Mouse (Mus musculus) ES-CJ7 (cell line): Measurements from ENCODE around the gene Micall1.

Experiments
- DNase-seq: peaks from one replicate; pipeline ENCODE4 v3.0.0; 2011; ENCODE audit warnings: low read depth, low spot score

Micall1 gene

GRCm38 (mm10) chr15:79108421-79109320 lies at the start of gene Micall1:
Gene Micall1 (plus strand): TSS chr15:79108898.
- peak; percentile 50 for DNase-seq

GRCm38 (mm10) chr15:79060887-79061565 lies 47.7 kb upstream of the Micall1 start:
- DNase-seq: no peak

GRCm38 (mm10) chr15:79062376-79063159 lies 46.1 kb upstream of the Micall1 start, which contains the start of gene Ankrd54:
Gene Ankrd54 (minus strand): TSS chr15:79062893.
- peak; percentile 100 for DNase-seq

- DNase-seq: no peak
These were observed 45.4 kb upstream of the Micall1 start for GRCm38 (mm10) chr15:79063160-79063740.

DNA sequence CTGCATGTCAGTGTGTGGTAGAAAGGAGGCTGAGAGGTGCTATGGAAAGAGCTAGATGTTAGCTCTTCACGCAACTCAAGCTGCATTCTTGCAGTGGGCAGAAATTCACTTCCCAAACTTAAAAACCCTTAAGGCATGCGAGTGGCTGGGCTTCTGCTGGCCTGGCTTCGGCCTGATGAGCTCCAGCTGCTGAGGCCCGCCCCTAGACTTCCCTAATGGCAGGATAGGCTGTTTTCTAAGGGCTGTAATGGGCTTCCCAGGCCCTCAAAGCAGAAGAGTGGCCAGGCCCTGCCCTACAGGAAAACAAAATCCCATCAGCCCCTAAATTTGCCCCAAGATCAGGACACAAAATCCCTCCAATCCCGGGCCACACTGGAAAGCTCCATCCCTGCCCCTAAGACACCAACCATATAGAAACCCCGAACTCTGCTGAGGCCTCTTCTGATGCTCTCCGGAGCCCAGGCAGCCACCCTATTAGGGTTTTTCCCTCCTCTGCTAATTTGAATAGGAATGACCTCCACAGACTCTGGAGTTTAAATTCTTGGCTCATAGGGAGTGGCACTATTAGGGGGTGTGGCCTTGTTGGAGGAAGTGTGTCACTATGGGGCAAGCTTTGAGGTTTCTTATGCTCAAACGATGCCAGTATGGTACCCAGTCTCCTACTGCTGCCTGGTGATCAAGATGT lies 43.5 kb upstream of the Micall1 start:
- DNase-seq: no peak

DNA sequence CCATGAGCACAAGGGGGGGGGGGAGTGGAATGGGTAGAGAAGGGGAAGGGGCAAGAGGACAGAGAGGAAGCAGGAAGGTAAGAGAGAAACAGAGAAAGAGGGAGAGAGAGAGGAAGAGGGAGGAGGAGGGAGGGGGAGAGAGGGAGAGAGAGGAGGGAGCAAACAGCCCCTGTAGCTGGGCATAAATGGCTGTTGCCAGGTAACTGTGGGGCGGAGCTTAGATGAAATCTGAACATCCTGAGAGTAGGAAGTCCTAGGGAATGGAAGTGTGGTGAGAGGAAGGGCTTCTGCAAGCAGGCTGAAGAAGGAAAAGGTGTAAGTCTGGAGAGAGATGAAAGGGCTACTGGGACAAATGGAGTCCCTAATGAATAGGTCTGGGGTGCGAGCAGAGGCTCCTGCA lies 42.4 kb upstream of the Micall1 start:
- DNase-seq: no peak

DNA sequence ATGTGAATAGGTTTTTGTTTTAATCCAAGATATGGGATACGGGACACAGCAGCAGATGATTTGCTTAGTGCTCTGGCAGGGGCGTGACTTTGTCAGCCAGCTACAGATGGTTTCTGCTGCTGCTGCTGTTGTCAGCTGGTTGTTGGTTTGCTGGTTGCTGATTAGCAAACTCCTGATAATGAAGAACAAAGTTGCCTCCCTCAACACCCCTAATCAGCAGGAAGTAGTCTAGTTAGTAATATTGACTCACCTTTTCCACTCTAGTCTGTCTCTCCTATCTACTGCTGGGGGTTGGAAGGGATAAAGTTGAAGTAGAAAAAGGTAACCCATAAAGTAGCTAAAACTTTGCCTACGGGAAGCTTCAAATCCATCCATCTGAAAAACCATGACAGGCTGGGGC lies 41.1 kb upstream of the Micall1 start:
- no peak for DNase-seq

DNA sequence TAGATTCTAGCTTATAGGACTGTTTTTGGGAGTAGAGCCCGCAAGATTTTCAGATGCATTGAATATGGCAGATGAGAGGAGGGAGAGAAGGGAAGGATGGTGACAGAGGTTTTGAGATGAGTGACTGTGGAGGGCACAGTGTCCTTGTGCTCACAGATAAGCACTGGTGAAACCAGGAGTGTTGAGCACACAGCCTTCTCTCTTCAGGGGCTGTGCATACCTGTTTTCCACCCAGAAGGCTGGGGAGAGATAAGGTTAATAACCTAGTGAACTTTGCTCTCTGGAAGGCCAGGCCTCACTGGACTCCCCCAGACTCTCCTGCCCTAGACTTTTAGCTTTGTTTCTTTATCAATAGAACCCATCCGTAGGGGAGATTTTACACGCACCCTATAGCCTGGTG lies 40.3 kb upstream of the Micall1 start:
- DNase-seq: no peak

GRCm38 (mm10) chr15:79071117-79072039 lies 37.3 kb upstream of the Micall1 start:
- peak; percentile 75 for DNase-seq

GRCm38 (mm10) chr15:79073752-79074151 lies 34.9 kb upstream of the Micall1 start:
- peak; percentile 51 for DNase-seq

- DNase-seq: no peak
These were observed 34.3 kb upstream of the Micall1 start for GRCm38 (mm10) chr15:79074446-79074845.

GRCm38 (mm10) chr15:79074913-79075532 lies 33.7 kb upstream of the Micall1 start, which contains the start of gene Eif3l:
Gene Eif3l (plus strand): TSS chr15:79075179.
- peak; percentile 87 for DNase-seq

GRCm38 (mm10) chr15:79075658-79076365 lies 32.9 kb upstream of the Micall1 start:
- DNase-seq: peak; percentile 66

GRCm38 (mm10) chr15:79079567-79079966 lies 29.1 kb upstream of the Micall1 start:
- DNase-seq: no peak

DNA sequence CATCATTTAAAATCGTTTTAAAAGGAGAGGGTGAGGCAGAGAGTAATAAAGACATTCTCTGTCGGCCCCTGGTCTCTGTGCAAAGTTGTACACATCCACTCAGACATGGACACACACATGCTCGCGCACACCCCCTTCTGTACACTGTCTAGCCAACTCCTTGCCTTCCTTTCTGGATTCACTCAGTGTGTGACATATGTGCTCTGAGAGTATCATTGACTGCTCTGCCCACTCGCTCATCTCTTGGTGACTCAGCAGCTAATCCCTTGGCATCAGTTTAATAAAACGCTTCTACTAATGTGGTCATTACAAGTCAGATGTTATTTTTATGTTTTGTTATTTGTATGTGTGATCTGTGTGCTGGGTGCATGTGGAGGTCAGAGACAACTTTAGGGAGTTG lies 16.4 kb upstream of the Micall1 start:
- no peak for DNase-seq

DNA sequence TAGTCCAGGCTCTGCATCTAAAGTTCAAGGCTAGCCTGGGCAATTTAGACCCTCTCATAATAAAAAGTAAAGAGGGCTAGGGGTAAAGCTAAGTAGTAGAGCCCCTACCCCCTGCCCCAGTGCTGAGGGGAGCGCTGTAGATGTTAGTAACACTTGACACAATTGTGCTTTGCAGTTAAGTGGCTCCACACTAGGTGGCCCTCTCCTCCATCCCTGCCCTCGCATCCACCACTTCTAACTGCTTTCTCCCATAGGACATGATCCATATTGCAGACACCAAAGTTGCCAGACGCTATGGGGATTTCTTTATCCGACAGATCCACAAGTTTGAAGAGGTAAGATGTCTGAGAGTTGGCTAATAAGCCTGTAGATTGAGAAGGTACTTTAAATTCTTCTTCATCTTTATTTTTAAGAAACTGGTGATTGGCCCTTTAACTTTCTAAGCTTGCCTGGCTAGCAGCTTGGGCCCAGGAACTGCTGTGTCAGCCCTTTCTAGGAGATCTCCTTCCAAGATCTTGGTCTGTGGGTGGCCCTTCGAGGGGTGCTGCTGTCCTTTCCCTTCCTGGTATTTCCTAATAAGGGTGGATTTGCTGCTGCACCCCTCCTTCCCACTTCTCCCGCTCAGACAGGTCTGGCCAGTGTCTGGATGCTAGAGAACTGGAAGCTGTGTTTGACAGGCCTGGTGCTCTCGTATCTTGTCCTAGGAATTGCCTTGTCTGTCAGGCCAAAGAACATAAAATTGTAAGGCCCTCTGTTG lies 15.4 kb upstream of the Micall1 start:
- DNase-seq: no peak

- no peak for DNase-seq
These were observed 13.2 kb upstream of the Micall1 start for GRCm38 (mm10) chr15:79095483-79095882.

GRCm38 (mm10) chr15:79096556-79096955 lies 12.1 kb upstream of the Micall1 start:
- no peak for DNase-seq
